Mouse (Mus musculus) thymus, postnatal 14 days (tissue): ENCODE measurements around the gene Nlrc3.

ENCODE experiments used
- DNase-seq: peaks from one replicate; pipeline ENCODE4 v3.0.0; 2021

The Nlrc3 gene

GRCm38 (mm10) chr16:3928582-3928981 is 47.9 kb downstream of the Nlrc3 start:
- no peak for DNase-seq

GRCm38 (mm10) chr16:3923966-3924365 is 52.5 kb downstream of the Nlrc3 start:
- DNase-seq = no peak

GRCm38 (mm10) chr16:3923515-3923914 is 52.9 kb downstream of the Nlrc3 start:
- no peak for DNase-seq

- no peak for DNase-seq
Measured at GRCm38 (mm10) chr16:3920756-3921155, 55.7 kb downstream of the Nlrc3 start.

GRCm38 (mm10) chr16:3909118-3909517 is 67.3 kb downstream of the Nlrc3 start:
- no peak for DNase-seq

GRCm38 (mm10) chr16:3908537-3909111 is 67.8 kb downstream of the Nlrc3 start, which contains the start of the genes 1700037C18Rik and Cluap1:
Gene 1700037C18Rik (minus strand): TSS chr16:3908689.
Gene Cluap1 (plus strand): TSS chr16:3908801.
- DNase-seq = peak; percentile 88

- DNase-seq = no peak
Measured at GRCm38 (mm10) chr16:3907471-3907870, 69.0 kb downstream of the Nlrc3 start.

GRCm38 (mm10) chr16:3896553-3896952 is 79.9 kb downstream of the Nlrc3 start:
- DNase-seq = no peak

- DNase-seq = no peak
Measured at GRCm38 (mm10) chr16:3896046-3896445, 80.4 kb downstream of the Nlrc3 start.

- DNase-seq = peak; percentile 62
Measured at GRCm38 (mm10) chr16:3895173-3895792, 81.1 kb downstream of the Nlrc3 start.
